Mouse (Mus musculus) kidney, embryonic 16.5 days (tissue): ENCODE results near the gene Tiparp. TPM values are rescaled to one million over a fixed set of nuclear protein-coding genes. Genes with fewer than 3 reads are reported as not detected.

Experiments
- ATAC-seq: fragments of 200-750 bp; cut with Nextera tagmentation; 2 replicates; pipeline ENCODE4 v1.8.0; 2017; ENCODE audit warnings: moderate TSS enrichment; ENCODE audit not compliant: low FRiP score, low TSS enrichment
- H3K27ac ChIP-seq: fragments of 300-500 bp; sonication (generic); 2 replicates; pipeline ENCODE4 v1.5.1; 2014; ENCODE audit warnings: low read length
- H3K27me3 ChIP-seq: fragments of 300-500 bp; sonication (generic); 2 replicates; pipeline ENCODE4 v1.6.1; 2014; ENCODE audit warnings: low read length, control low read depth, mixed read lengths; ENCODE audit not compliant: insufficient read depth
- H3K36me3 ChIP-seq: fragments of 300-500 bp; sonication (generic); 2 replicates; pipeline ENCODE4 v1.6.1; 2014; ENCODE audit warnings: low read length, control low read depth, mixed read lengths; ENCODE audit not compliant: insufficient read depth
- H3K4me1 ChIP-seq: fragments of 300-500 bp; sonication (generic); 2 replicates; pipeline ENCODE4 v1.6.1; 2014; ENCODE audit warnings: low read length, control low read depth, mixed read lengths; ENCODE audit not compliant: insufficient read depth
- H3K4me2 ChIP-seq: fragments of 300-500 bp; sonication (generic); replicated peaks from 2 replicates; pipeline ENCODE4 v1.6.1; 2014; ENCODE audit warnings: low read depth, low read length
- H3K4me3 ChIP-seq: fragments of 300-500 bp; sonication (generic); 2 replicates; pipeline ENCODE4 v1.5.1; 2014; ENCODE audit warnings: mild to moderate bottlenecking, low read length
- H3K9ac ChIP-seq: fragments of 300-500 bp; sonication (generic); replicated peaks from 2 replicates; pipeline ENCODE4 v1.6.1; 2014; ENCODE audit warnings: low read length
- H3K9me3 ChIP-seq: fragments of 300-500 bp; sonication (generic); 2 replicates; pipeline ENCODE4 v1.6.1; 2016; ENCODE audit warnings: low read length, control low read depth
- WGBS: fragments of 180-500 bp; shearing (Covaris S2); extraction: QIAGEN DNeasy Blood & Tissue Kit; methylation state at CpG from one replicate; pipeline ENCODE4 v1.1.7; 2014; 5-methylcytosine and 5-hydroxymethylcytosine counted together
- polyA plus RNA-seq: library from polyadenylated mRNA; unstranded; fragments of >200 nt; fragmentation: Nextera tagmentation; extraction: Ambion mirVana; gene quantifications from 2 replicates; pipeline ENCODE4 v1.2.1, GENCODE M21; 2015

Tiparp gene
- polyA plus RNA-seq = 27.4 and 28.3 TPM in 2 replicates

GRCm38 (mm10) chr3:65527691-65528601, at the start of gene Tiparp:
Gene Tiparp (plus strand): TSS chr3:65528410.
- H3K27ac ChIP-seq = peak within 1 kb of the TSS; percentile 99
- no peaks in the 10 kb centered on the region for H3K27me3 ChIP-seq
- under 1% methylated on average over 85 of the region's 109 CpGs for WGBS
- peaks cover 12% of the 10 kb centered on the region; the same call in 1 of the 2 replicates for H3K36me3 ChIP-seq
- H3K4me1 ChIP-seq = peaks cover 9% of the 10 kb centered on the region
- H3K4me3 ChIP-seq = peak within 1 kb of the TSS; percentile 87
- H3K4me2 ChIP-seq = peak within 1 kb of the TSS; percentile 83
- H3K9me3 ChIP-seq = no peaks in the 10 kb centered on the region
- peak; percentile 95 for ATAC-seq
- peak within 1 kb of the TSS; percentile 93 for H3K9ac ChIP-seq

- Histone ChIP-seq H3K27ac (no peak overlapping the region), H3K4me3 (no peak overlapping the region), H3K9ac (no peak overlapping the region), H3K36me3 (no peaks in the 10 kb centered on the region), H3K4me1 (0 out of 2 replicates have a peak, but pooled peaks cover 4% of the 10 kb centered on the region), H3K27me3 (no peaks in the 10 kb centered on the region), H3K9me3 (no peaks in the 10 kb centered on the region; the same call in 1 of the 2 replicates), H3K4me2 (no peak overlapping the region)
- ATAC-seq = no peak
- WGBS = 65% methylated on average over 6 of the region's 6 CpGs
These were observed 47.5 kb upstream of the Tiparp start for GRCm38 (mm10) chr3:65480676-65481075.

- no peak overlapping the region for H3K4me3 ChIP-seq
- 79% methylated on average over 1 of the region's 1 CpGs for WGBS
- H3K36me3 ChIP-seq = no peaks in the 10 kb centered on the region
- H3K9ac ChIP-seq = no peak overlapping the region
- ATAC-seq = no peak
- no peak overlapping the region for H3K27ac ChIP-seq
- H3K4me1 ChIP-seq = 0 out of 2 replicates have a peak, but pooled peaks cover 4% of the 10 kb centered on the region
- H3K27me3 ChIP-seq = no peaks in the 10 kb centered on the region
- H3K9me3 ChIP-seq = no peaks in the 10 kb centered on the region; the same call in 1 of the 2 replicates
- no peak overlapping the region for H3K4me2 ChIP-seq
These were observed 45.9 kb upstream of the Tiparp start for GRCm38 (mm10) chr3:65482266-65482665.

- H3K4me3 ChIP-seq = no peak overlapping the region
- no peaks in the 10 kb centered on the region; the same call in 1 of the 2 replicates for H3K9me3 ChIP-seq
- H3K4me2 ChIP-seq = no peak overlapping the region
- no peaks in the 10 kb centered on the region for H3K36me3 ChIP-seq
- no peaks in the 10 kb centered on the region for H3K27me3 ChIP-seq
- H3K27ac ChIP-seq = no peak overlapping the region
- peaks cover 9% of the 10 kb centered on the region; the same call in 1 of the 2 replicates for H3K4me1 ChIP-seq
- 47% methylated on average over 6 of the region's 6 CpGs for WGBS
- ATAC-seq = 0 out of 2 replicates have a peak, but pooled peaks have one; percentile 74
- no peak overlapping the region for H3K9ac ChIP-seq
These were observed 45.4 kb upstream of the Tiparp start for GRCm38 (mm10) chr3:65482698-65483407.

- H3K27me3 ChIP-seq = no peaks in the 10 kb centered on the region
- no peak overlapping the region for H3K4me2 ChIP-seq
- H3K4me3 ChIP-seq = no peak overlapping the region
- H3K36me3 ChIP-seq = no peaks in the 10 kb centered on the region
- no peaks in the 10 kb centered on the region; the same call in 1 of the 2 replicates for H3K9me3 ChIP-seq
- no peak overlapping the region for H3K9ac ChIP-seq
- no peak for ATAC-seq
- no peak overlapping the region for H3K27ac ChIP-seq
- peaks cover 19% of the 10 kb centered on the region; the same call in 1 of the 2 replicates for H3K4me1 ChIP-seq
- 67% methylated on average over 7 of the region's 7 CpGs for WGBS
These were observed 44.0 kb upstream of the Tiparp start for GRCm38 (mm10) chr3:65484161-65484733.

GRCm38 (mm10) chr3:65487419-65488088, 40.7 kb upstream of the Tiparp start:
- 57% methylated on average over 2 of the region's 2 CpGs for WGBS
- Histone ChIP-seq H3K27ac (no peak overlapping the region), H3K36me3 (no peaks in the 10 kb centered on the region), H3K9me3 (no peaks in the 10 kb centered on the region; the same call in 1 of the 2 replicates), H3K4me2 (no peak overlapping the region), H3K4me1 (peaks cover 15% of the 10 kb centered on the region; the same call in 1 of the 2 replicates), H3K4me3 (no peak overlapping the region), H3K9ac (no peak overlapping the region), H3K27me3 (no peaks in the 10 kb centered on the region)
- 0 out of 2 replicates have a peak, but pooled peaks have one; percentile 32 for ATAC-seq

GRCm38 (mm10) chr3:65488556-65489244, 39.5 kb upstream of the Tiparp start:
- peak; percentile 80; the same call in 1 of the 2 replicates for ATAC-seq
- Histone ChIP-seq H3K9ac (no peak overlapping the region), H3K36me3 (no peaks in the 10 kb centered on the region), H3K4me1 (peaks cover 15% of the 10 kb centered on the region; the same call in 1 of the 2 replicates), H3K9me3 (no peaks in the 10 kb centered on the region; the same call in 1 of the 2 replicates), H3K4me2 (no peak overlapping the region), H3K4me3 (no peak overlapping the region), H3K27ac (peak overlapping the region; percentile 30; the same call in 1 of the 2 replicates), H3K27me3 (no peaks in the 10 kb centered on the region)
- WGBS = 43% methylated on average over 1 of the region's 1 CpGs

GRCm38 (mm10) chr3:65489601-65490000, 38.6 kb upstream of the Tiparp start:
- Histone ChIP-seq H3K9ac (no peak overlapping the region), H3K27ac (no peak overlapping the region), H3K4me1 (peaks cover 21% of the 10 kb centered on the region), H3K9me3 (no peaks in the 10 kb centered on the region; the same call in 1 of the 2 replicates), H3K36me3 (no peaks in the 10 kb centered on the region), H3K27me3 (no peaks in the 10 kb centered on the region), H3K4me3 (no peak overlapping the region), H3K4me2 (no peak overlapping the region)
- 85% methylated on average over 6 of the region's 6 CpGs for WGBS
- no peak for ATAC-seq
